Mouse (Mus musculus): ENCODE results near the gene Dnajc3.

Gene Dnajc3

GRCm38 (mm10) chr14:118930777-118931176 is 7.0 kb upstream of the Dnajc3 start:
- DNase-seq (ENCODE audit: low read depth in 1 of 2, low spot score in 2 of 2): no peak

GRCm38 (mm10) chr14:118931181-118931580 is 6.6 kb upstream of the Dnajc3 start:
- no peak for DNase-seq (ENCODE audit: low read depth in 1 of 2, low spot score in 2 of 2)

- DNase-seq (ENCODE audit: low read depth in 1 of 2, low spot score in 2 of 2): no peak
Observed at GRCm38 (mm10) chr14:118932956-118933355, 4.8 kb upstream of the Dnajc3 start.

GRCm38 (mm10) chr14:118934686-118935085 is 3.1 kb upstream of the Dnajc3 start:
- no peak for DNase-seq (ENCODE audit: low read depth in 1 of 2, low spot score in 2 of 2)

GRCm38 (mm10) chr14:118936236-118936635 is 1.5 kb upstream of the Dnajc3 start:
- no peak for DNase-seq (ENCODE audit: low read depth in 1 of 2, low spot score in 2 of 2)

GRCm38 (mm10) chr14:118936952-118937351 is 824 bp upstream of the Dnajc3 start:
- DNase-seq (ENCODE audit: low read depth in 1 of 2, low spot score in 2 of 2): no peak

- no peak for DNase-seq (ENCODE audit: low read depth in 1 of 2, low spot score in 2 of 2)
Observed at GRCm38 (mm10) chr14:118938551-118938950, 775 bp downstream of the Dnajc3 start.

GRCm38 (mm10) chr14:118940796-118941495 is 3.2 kb downstream of the Dnajc3 start:
- DNase-seq (ENCODE audit: low read depth in 1 of 2, low spot score in 2 of 2): no peak

GRCm38 (mm10) chr14:118942076-118942475 is 4.3 kb downstream of the Dnajc3 start:
- DNase-seq (ENCODE audit: low read depth in 1 of 2, low spot score in 2 of 2): no peak

GRCm38 (mm10) chr14:118944702-118945101 is 6.9 kb downstream of the Dnajc3 start:
- no peak for DNase-seq (ENCODE audit: low read depth in 1 of 2, low spot score in 2 of 2)

GRCm38 (mm10) chr14:118948841-118949240 is 11.1 kb downstream of the Dnajc3 start:
- DNase-seq (ENCODE audit: low read depth in 1 of 2, low spot score in 2 of 2): no peak

GRCm38 (mm10) chr14:118951912-118952583 is 14.3 kb downstream of the Dnajc3 start:
- no peak for DNase-seq (ENCODE audit: low read depth in 1 of 2, low spot score in 2 of 2)

GRCm38 (mm10) chr14:118958010-118958409 is 20.2 kb downstream of the Dnajc3 start:
- DNase-seq (ENCODE audit: low read depth in 1 of 2, low spot score in 2 of 2): no peak

- no peak for DNase-seq (ENCODE audit: low read depth in 1 of 2, low spot score in 2 of 2)
Observed at GRCm38 (mm10) chr14:118965356-118966000, 27.7 kb downstream of the Dnajc3 start.

- DNase-seq (ENCODE audit: low read depth in 1 of 2, low spot score in 2 of 2): no peak
Observed at GRCm38 (mm10) chr14:118967646-118968045, 29.9 kb downstream of the Dnajc3 start.

GRCm38 (mm10) chr14:118972268-118972667 is 34.5 kb downstream of the Dnajc3 start:
- no peak for DNase-seq (ENCODE audit: low read depth in 1 of 2, low spot score in 2 of 2)

- DNase-seq (ENCODE audit: low read depth in 1 of 2, low spot score in 2 of 2): no peak
Observed at GRCm38 (mm10) chr14:118977136-118977816, 39.5 kb downstream of the Dnajc3 start.

- DNase-seq (ENCODE audit: low read depth in 1 of 2, low spot score in 2 of 2): no peak
Observed at GRCm38 (mm10) chr14:118979571-118980325, 42.0 kb downstream of the Dnajc3 start.

- no peak for DNase-seq (ENCODE audit: low read depth in 1 of 2, low spot score in 2 of 2)
Observed at GRCm38 (mm10) chr14:118980358-118980757, 42.6 kb downstream of the Dnajc3 start.

GRCm38 (mm10) chr14:118980890-118981289 is 43.1 kb downstream of the Dnajc3 start:
- DNase-seq (ENCODE audit: low read depth in 1 of 2, low spot score in 2 of 2): no peak

All from monocyte, adult 2 months (primary cell).